Mouse (Mus musculus) skeletal muscle tissue, adult 2 months (tissue): Measurements from ENCODE around the gene Aars2.

Experiments
- DNase-seq: peaks from one replicate; pipeline ENCODE4 v3.0.0-alpha.2; 2012; ENCODE audit warnings: low read depth, low spot score

Gene Aars2

GRCm38 (mm10) chr17:45557998-45558862 is 51.6 kb downstream of the Aars2 start:
- no peak for DNase-seq

GRCm38 (mm10) chr17:45559732-45560525 is 53.3 kb downstream of the Aars2 start:
- DNase-seq: no peak

GRCm38 (mm10) chr17:45563216-45563615 is 56.6 kb downstream of the Aars2 start:
- no peak for DNase-seq

GRCm38 (mm10) chr17:45563655-45564530 is 57.3 kb downstream of the Aars2 start, which contains the start of gene Slc35b2:
Gene Slc35b2 (plus strand): TSS chr17:45563874.
- peak; percentile 91 for DNase-seq

GRCm38 (mm10) chr17:45564531-45565084 is 58.0 kb downstream of the Aars2 start:
- DNase-seq: no peak

GRCm38 (mm10) chr17:45565103-45565502 is 58.5 kb downstream of the Aars2 start:
- DNase-seq: no peak

- DNase-seq: no peak
Observed at GRCm38 (mm10) chr17:45566031-45566359, 59.4 kb downstream of the Aars2 start.

GRCm38 (mm10) chr17:45566360-45567161 is 59.9 kb downstream of the Aars2 start:
- no peak for DNase-seq

GRCm38 (mm10) chr17:45567162-45567601 is 60.5 kb downstream of the Aars2 start:
- DNase-seq: no peak

GRCm38 (mm10) chr17:45568990-45569389 is 62.3 kb downstream of the Aars2 start:
- DNase-seq: no peak

- no peak for DNase-seq
Observed at GRCm38 (mm10) chr17:45569999-45570398, 63.4 kb downstream of the Aars2 start.
